Mouse (Mus musculus) stomach, adult 2 months (tissue): Measurements from ENCODE around the gene Cd248. TPM values are rescaled to one million over a fixed set of nuclear protein-coding genes. Genes with fewer than 3 reads are reported as not detected.

Experiments
- polyA plus RNA-seq: library from polyadenylated mRNA; depleted of rRNA; stranded (reverse); fragments of >200 nt; gene quantifications from 2 replicates; pipeline ENCODE4 v1.2.3, GENCODE M21; 2012; rRNA removed

Gene Cd248
- polyA plus RNA-seq = 17.7 and 19.4 TPM in 2 replicates

DNA sequence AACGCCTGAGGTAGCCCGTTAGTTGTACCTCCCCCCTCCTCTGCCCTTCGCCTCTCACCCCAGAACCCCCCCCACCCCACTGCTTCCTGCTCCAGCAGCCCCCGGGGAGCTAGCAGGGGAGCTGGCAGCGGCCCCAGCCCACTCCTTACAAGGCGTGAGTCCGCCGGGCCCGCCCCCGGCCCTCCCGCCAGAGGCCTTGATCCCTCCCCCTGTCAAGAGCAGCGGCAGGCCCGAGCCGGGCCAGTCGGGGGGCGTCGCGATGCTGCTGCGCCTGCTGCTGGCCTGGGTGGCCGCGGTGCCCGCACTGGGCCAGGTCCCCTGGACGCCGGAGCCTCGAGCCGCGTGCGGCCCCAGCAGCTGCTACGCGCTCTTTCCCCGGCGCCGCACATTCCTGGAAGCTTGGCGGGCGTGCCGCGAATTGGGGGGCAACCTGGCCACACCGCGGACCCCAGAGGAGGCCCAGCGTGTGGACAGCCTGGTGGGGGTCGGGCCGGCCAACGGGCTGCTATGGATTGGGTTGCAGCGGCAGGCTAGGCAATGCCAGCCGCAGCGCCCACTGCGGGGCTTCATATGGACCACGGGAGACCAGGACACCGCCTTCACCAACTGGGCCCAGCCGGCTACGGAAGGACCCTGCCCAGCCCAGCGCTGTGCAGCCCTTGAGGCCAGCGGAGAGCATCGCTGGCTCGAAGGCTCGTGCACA is at the start of gene Cd248:
Gene Cd248, plus strand, starts transcription at position 212 of the 703 bp plus-strand sequence.

GRCm38 (mm10) chr19:5023621-5024479 is 44.0 kb upstream of the Cd248 start, which contains the start of gene Slc29a2:
Slc29a2 (plus strand) TSS chr19:5023860.

DNA sequence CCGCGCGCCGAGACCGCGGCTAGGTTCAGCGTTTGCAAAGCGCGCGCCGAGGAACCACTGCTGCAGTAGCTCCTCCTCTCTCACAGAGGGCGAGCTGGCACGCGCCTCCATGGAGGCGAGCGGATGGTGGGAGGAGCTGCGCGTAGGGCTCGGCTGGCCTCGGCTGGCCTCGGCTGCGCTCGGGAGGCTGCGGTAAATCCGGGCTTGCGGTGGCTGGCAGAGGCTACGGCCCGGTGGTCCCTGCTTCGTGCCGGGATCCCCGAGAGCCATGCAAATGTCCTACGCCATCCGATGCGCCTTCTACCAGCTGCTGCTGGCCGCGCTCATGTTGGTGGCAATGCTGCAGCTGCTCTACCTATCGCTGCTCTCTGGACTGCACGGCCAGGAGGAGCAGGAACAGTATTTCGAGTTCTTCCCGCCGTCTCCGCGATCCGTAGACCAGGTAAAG is 29.1 kb upstream of the Cd248 start, which contains the start of the genes B4gat1 and AC124502.3:
Gene B4gat1, plus strand, starts transcription at position 118 of the 448 bp plus-strand sequence.
Gene AC124502.3, plus strand, starts transcription at position 183 of the 448 bp plus-strand sequence.

GRCm38 (mm10) chr19:5040862-5041523 is 26.9 kb upstream of the Cd248 start, which contains the start of gene Brms1:
Brms1 (plus strand) TSS chr19:5041354.

GRCm38 (mm10) chr19:5050047-5050905 is 17.6 kb upstream of the Cd248 start, which contains the start of gene Rin1:
Rin1 (plus strand) TSS chr19:5050481.

DNA sequence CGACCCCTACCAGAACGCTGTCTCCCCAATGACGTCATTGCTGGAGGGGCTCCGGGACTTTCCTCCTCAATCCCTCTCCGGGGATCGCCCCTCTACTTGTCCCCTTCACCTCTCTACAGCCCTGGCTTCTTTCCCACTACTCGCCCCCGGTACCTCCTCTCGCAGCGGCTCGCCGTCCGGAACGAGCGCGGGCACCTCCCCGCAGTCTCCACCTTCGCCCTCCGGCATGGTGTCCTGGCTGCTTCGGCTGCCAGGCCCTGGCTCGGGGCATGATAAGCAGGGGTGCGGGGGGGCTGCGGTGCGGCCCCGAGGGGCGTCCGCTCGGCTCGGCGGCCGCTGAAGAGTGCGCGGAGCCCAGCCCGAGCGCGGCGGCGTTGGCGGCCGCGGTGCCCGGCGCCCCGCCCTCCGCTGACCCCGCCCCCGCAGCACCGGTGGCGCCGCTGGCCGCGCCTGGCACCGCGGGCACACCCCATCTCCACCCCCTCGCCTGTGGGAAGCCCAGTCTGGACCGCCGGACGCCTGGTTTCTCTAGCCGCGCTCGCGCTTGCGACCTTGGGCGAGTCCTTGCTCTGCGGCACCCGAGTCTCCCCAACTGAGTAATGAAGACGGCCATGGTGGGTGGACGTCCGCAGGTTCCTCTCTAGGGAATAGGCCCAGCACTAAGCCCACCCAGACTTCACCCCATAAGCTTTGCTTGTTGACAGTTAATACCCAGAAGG is 17.4 kb downstream of the Cd248 start, which contains the start of gene Tmem151a:
Gene Tmem151a, minus strand, starts transcription at position 387 of the 719 bp plus-strand sequence.

DNA sequence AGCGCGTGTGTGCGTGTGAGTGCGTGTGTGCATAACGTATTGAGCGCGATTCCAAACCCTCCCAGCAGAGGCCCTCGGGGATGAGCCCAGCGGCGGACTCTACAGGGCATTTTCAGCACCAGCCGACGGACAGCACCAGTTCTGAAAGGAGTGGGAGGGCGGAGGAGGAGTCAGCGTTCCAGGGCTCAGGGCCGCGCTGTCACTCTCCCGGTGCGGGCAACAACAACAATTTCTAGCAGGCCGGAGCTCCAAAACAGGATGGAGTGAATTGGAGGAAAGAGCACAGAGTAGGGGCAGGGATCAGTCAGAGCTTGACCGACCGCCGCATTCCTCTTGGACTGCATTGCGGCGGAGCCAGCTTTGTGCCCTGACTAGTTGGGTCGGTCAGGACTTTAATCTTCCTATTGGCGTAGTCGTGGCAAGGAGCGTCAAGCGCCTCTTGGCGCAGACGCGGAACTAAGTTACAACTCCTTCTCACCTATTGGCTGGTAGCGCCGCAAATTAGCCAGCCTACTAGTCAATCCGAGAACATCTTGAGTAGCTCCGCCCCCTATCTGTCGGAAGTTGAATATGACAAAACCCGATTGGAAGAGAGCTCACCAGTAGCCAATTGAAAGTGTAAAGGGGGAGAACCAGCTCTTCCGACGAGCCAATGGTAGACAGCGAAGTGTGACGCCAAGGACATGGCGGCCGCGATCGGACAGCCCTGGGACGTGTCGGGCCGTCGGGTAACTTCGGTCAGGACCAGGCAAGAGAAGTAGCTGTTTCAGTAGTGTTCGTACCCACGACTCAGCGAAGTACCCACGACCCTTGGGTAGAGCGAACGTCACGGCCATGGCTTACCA is 20.2 kb downstream of the Cd248 start, which contains the start of gene Yif1a:
Gene Yif1a, plus strand, starts transcription at position 655 of the 845 bp plus-strand sequence.

DNA sequence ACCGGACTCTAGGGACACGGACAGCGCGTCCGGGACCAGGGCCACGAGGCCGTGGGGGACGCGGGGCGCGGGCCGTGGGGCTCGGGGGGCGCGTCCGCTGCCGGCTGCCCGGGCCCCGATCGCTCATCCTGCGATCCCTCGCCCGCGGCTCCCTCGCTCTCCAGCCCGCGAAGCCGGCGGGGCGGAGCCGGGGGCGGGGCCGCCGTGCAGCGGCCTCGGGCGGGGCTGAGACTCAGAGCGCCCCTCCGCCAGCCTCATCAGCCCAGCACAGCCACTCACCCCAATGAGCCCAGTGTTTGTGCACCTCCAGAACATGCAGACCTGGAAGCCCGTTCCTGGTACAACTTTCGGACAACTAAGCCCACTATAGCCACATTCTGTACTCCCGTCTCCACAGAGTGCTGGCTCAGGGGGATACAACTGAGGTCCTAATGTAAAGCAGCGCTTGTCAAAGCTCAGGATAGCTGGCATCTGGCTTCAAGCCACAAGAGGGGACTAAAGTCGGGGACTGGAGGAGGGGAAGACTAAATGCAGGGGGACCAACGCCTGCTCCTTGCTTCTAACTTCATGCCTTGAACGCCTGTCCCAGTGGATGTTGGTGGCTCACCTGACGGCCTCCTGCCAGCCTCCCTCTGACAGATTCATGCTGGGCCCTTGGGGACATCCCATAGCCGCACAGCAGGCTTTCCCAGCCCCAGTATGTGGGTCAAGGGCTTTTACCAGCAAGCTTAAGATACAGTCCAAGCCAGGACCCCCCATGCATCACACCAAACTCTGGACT is 30.7 kb downstream of the Cd248 start, which contains the start of gene Cnih2:
Gene Cnih2, minus strand, starts transcription at position 159 of the 781 bp plus-strand sequence.

DNA sequence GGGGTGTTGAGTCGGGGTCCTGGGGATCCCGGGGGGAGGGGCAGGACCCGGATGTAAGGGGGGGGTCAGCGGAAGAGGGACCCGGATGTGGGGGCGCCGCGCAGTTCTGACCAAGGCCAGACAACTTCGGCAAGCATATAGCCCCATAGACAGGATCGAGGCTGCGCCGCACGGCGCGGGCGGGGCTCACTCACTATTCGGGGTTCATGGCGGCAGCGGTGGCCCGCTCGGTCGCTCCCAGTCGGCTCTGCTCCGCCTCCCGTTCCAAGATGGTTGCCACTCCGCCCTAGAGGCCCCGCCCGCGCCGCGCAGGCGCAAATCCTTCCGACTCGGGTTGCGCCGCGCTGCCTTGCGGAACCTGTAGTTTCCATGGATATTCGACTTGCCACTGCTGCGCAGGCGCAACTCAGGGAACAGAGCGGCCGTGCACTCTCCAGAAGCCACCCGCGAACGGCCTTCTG is 38.9 kb downstream of the Cd248 start, which contains the start of gene Rab1b:
Gene Rab1b, minus strand, starts transcription at position 342 of the 461 bp plus-strand sequence.

DNA sequence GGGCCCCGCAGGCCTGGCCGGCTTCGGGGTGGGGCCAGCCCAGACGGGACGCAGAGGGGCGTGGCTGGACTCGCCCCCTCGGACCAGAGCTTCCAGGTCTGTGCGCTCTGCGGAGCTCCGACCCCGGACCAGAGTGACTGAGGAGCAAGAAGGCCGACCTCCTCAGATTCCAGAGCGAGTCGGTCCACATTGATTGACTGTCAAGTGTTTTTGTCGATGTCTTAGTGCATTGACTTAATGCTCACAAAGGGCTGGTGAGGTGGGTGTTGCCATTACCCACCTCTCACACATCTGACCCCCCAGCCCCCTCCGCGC is 50.5 kb downstream of the Cd248 start, which contains the start of gene Klc2:
Gene Klc2, minus strand, starts transcription at position 177 of the 315 bp plus-strand sequence.

Other genes with a start within 250 kb of the Cd248 start
- gene Ccs, start 228.7 kb upstream of the Cd248 start, polyA plus RNA-seq = 23.8 and 24.3 TPM in 2 replicates
- gene Ccdc87, start 228.7 kb upstream of the Cd248 start, polyA plus RNA-seq = 0.02 TPM in 1 of 2 replicates, not detected in the other
- 45.7 and 55.3 TPM in 2 replicates for gene Ctsf, start 212.9 kb upstream of the Cd248 start, polyA plus RNA-seq
- gene Actn3, start 190.2 kb upstream of the Cd248 start, polyA plus RNA-seq = 1.5 and 5.9 TPM in 2 replicates
- 12.6 and 15.1 TPM in 2 replicates for gene Zdhhc24, start 189.4 kb upstream of the Cd248 start, polyA plus RNA-seq
- gene Bbs1, start 161.4 kb upstream of the Cd248 start, polyA plus RNA-seq = 1.3 and 1.4 TPM in 2 replicates
- 105 and 113 TPM in 2 replicates for gene Dpp3, start 139.8 kb upstream of the Cd248 start, polyA plus RNA-seq
- gene Peli3, start 125.0 kb upstream of the Cd248 start, polyA plus RNA-seq = 2.4 and 2.7 TPM in 2 replicates
- gene Mrpl11, start 105.9 kb upstream of the Cd248 start, polyA plus RNA-seq = 5.0 and 6.0 TPM in 2 replicates
- 2.9 and 3.7 TPM in 2 replicates for gene Npas4, start 77.8 kb upstream of the Cd248 start, polyA plus RNA-seq
- 4.5 and 5.5 TPM in 2 replicates for gene Slc29a2, start 44.2 kb upstream of the Cd248 start, polyA plus RNA-seq
- gene B4gat1, start 29.3 kb upstream of the Cd248 start, polyA plus RNA-seq = 9.1 and 12.1 TPM in 2 replicates
- gene AC124502.3, start 29.2 kb upstream of the Cd248 start, polyA plus RNA-seq = 0.42 and 2.6 TPM in 2 replicates
- 70.6 and 73.0 TPM in 2 replicates for gene Brms1, start 26.7 kb upstream of the Cd248 start, polyA plus RNA-seq
- gene Rin1, start 17.6 kb upstream of the Cd248 start, polyA plus RNA-seq = 15.4 and 15.8 TPM in 2 replicates
- 55.2 and 81.3 TPM in 2 replicates for gene Tmem151a, start 17.5 kb downstream of the Cd248 start, polyA plus RNA-seq
- 124 and 160 TPM in 2 replicates for gene Yif1a, start 20.5 kb downstream of the Cd248 start, polyA plus RNA-seq
- gene Cnih2, start 30.4 kb downstream of the Cd248 start, polyA plus RNA-seq = 1.8 and 2.7 TPM in 2 replicates
- 130 and 151 TPM in 2 replicates for gene Rab1b, start 39.0 kb downstream of the Cd248 start, polyA plus RNA-seq
- 22.3 and 26.2 TPM in 2 replicates for gene Klc2, start 50.5 kb downstream of the Cd248 start, polyA plus RNA-seq
- 8.3 and 8.5 TPM in 2 replicates for gene Pacs1, start 205.0 kb downstream of the Cd248 start, polyA plus RNA-seq
- gene Sf3b2, start 227.4 kb downstream of the Cd248 start, polyA plus RNA-seq = 56.0 and 68.1 TPM in 2 replicates
- 0.16 and 0.17 TPM in 2 replicates for gene Gal3st3, start 230.3 kb downstream of the Cd248 start, polyA plus RNA-seq